Mouse (Mus musculus): ENCODE data around the gene Trpm4. TPM values are rescaled to one million over a fixed set of nuclear protein-coding genes. Genes with fewer than 3 reads are reported as not detected.

Trpm4 gene
- polyA plus RNA-seq (2014; fragmentation: Nextera tagmentation; extraction: Ambion mirVana): 2.3 and 3.9 TPM in 2 replicates

DNA sequence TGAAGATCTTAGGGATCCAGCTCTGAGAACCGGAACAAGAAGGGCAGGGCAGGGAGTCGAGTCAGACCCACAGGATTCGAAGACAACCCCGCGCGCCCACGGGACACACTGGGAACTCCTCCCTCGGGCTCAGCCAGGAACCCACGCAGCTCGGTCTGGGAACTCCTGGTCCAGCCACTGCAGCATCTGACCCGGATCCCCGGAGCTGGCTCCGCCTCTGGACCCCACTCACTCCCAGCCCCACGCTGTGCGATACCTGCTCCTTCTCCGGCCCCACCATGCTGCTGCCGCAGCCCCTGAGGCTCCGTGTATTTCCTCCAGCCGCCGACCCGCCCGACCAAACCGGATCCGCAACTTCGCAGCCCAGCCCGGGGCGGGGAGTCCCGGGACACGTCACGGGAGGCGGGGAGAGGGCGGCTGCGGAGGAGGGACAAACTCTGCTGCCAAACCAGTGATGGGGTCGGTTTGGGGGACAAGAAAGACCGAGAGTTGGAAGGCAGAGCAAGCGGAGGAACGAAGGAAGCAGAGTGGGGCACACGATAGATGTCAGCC, at the start of gene Trpm4:
Gene Trpm4 (minus strand): TSS at position 350 of the 552 bp plus-strand sequence.
- ATAC-seq (replicated peaks; ENCODE audit: low FRiP score): peak; percentile 48; the same call in 1 of the 2 replicates

DNA sequence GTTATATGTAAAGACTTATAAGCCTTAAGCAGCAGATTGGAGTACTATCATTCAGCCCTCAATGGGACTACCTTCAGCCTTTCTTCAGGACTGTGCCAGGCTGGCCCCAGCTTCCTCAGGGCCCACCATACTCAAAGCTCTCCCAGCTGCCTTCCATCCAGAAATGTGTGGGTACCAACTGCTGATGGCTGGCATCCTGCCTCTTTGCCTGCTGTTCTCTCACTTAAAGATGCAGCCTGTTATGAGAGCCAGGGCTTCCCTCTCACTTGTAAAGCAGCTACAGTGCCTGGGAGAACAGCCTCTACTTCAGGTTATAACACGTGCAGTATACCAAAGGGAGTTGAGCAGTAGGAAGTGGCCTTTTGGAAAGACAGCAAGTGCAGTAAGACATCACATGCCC, 42.5 kb upstream of the Trpm4 start:
- Histone ChIP-seq H3K4me1 (replicated peaks; ENCODE audit: control insufficient read depth, insufficient read depth, low read length) (peaks cover 4% of the 10 kb centered on the region), H3K27ac (ENCODE audit: low read depth, low read length) (no peak overlapping the region), H3K36me3 (ENCODE audit: control insufficient read depth, insufficient read depth, low read length) (peaks cover 64% of the 10 kb centered on the region), H3K4me2 (no peak overlapping the region), H3K4me3 (ENCODE audit: low read depth, low read length) (no peak overlapping the region; the same call in 1 of the 2 replicates), H3K27me3 (replicated peaks; ENCODE audit: control insufficient read depth, insufficient read depth, low read length) (no peaks in the 10 kb centered on the region), H3K9me3 (ENCODE audit: control insufficient read depth, low read length) (no peaks in the 10 kb centered on the region), H3K9ac (ENCODE audit: low read depth, low read length) (no peak overlapping the region)
- 95% methylated on average over 1 of the region's 1 CpGs for WGBS
- ATAC-seq (replicated peaks; ENCODE audit: low FRiP score) (no peak), DNase-seq (ENCODE audit: low spot score) (no peak)

More for the DNA sequence above, at the start of gene Trpm4:
- H3K4me2 ChIP-seq: peak within 1 kb of the TSS; percentile 97
- H3K27me3 ChIP-seq (replicated peaks; ENCODE audit: control insufficient read depth, insufficient read depth, low read length): peaks cover 28% of the 10 kb centered on the region
- peak; percentile 78 for DNase-seq (ENCODE audit: low spot score)
- H3K9me3 ChIP-seq (ENCODE audit: control insufficient read depth, low read length): no peaks in the 10 kb centered on the region
- H3K4me3 ChIP-seq (ENCODE audit: low read depth, low read length): peak within 1 kb of the TSS; percentile 61
- H3K36me3 ChIP-seq (ENCODE audit: control insufficient read depth, insufficient read depth, low read length): no peaks in the 10 kb centered on the region
- WGBS: under 1% methylated on average over 37 of the region's 38 CpGs
- peaks cover 22% of the 10 kb centered on the region for H3K4me1 ChIP-seq (replicated peaks; ENCODE audit: control insufficient read depth, insufficient read depth, low read length)
- no peak within 1 kb of the TSS for H3K27ac ChIP-seq (ENCODE audit: low read depth, low read length)
- H3K9ac ChIP-seq (ENCODE audit: low read depth, low read length): peak within 1 kb of the TSS; percentile 58

DNA sequence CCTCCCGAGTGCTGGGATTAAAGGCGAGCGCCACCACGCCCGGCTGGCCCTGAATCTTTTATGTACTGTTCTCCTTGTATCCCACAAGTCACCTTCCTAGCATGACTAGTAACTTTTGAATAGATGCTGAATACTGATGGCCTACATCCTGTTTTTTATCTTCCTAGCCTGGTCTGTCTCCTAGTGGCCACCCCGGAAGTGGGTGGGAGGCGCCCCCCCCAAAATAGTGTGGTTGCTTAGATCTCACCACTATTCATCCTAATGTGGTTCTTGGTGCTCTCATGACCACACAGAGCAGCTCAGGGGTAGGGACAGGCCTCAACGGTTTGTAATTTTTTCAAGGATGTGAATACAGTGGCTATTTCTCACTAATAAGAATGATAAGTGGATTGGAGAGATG, 41.0 kb upstream of the Trpm4 start:
- no peaks in the 10 kb centered on the region for H3K9me3 ChIP-seq (ENCODE audit: control insufficient read depth, low read length)
- H3K27ac ChIP-seq (ENCODE audit: low read depth, low read length): no peak overlapping the region
- ATAC-seq (replicated peaks; ENCODE audit: low FRiP score): no peak
- 87% methylated on average over 8 of the region's 8 CpGs for WGBS
- H3K36me3 ChIP-seq (ENCODE audit: control insufficient read depth, insufficient read depth, low read length): peaks cover 50% of the 10 kb centered on the region
- H3K27me3 ChIP-seq (replicated peaks; ENCODE audit: control insufficient read depth, insufficient read depth, low read length): peaks cover 7% of the 10 kb centered on the region
- no peak overlapping the region for H3K4me2 ChIP-seq
- no peak overlapping the region for H3K9ac ChIP-seq (ENCODE audit: low read depth, low read length)
- no peak overlapping the region for H3K4me3 ChIP-seq (ENCODE audit: low read depth, low read length)
- DNase-seq (ENCODE audit: low spot score): no peak
- peaks cover 12% of the 10 kb centered on the region for H3K4me1 ChIP-seq (replicated peaks; ENCODE audit: control insufficient read depth, insufficient read depth, low read length)

DNA sequence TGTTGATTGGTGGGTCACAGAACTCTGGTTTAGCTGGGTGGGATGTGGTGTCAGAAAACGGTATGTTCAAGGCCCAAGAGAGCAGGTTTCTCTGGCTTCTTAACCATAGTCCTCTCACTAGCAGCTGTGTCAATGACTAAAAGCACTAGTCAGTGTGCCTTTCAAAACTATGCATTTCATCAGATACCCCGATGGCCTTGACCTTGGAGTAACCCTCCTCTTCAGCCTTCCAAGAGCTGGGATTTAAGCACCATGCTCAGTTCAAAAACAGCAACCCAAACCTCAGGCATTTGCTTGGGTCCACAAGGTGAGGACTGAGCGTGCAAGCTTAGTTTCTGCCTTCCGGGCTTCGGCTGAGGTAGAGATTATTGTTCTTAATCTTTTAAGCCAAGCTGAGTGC, 38.8 kb upstream of the Trpm4 start:
- H3K4me2 ChIP-seq: no peak overlapping the region
- H3K4me1 ChIP-seq (replicated peaks; ENCODE audit: control insufficient read depth, insufficient read depth, low read length): peaks cover 20% of the 10 kb centered on the region
- DNase-seq (ENCODE audit: low spot score): no peak
- H3K27ac ChIP-seq (ENCODE audit: low read depth, low read length): no peak overlapping the region; the same call in 1 of the 2 replicates
- H3K36me3 ChIP-seq (ENCODE audit: control insufficient read depth, insufficient read depth, low read length): peaks cover 32% of the 10 kb centered on the region
- 83% methylated on average over 5 of the region's 5 CpGs for WGBS
- no peak for ATAC-seq (replicated peaks; ENCODE audit: low FRiP score)
- H3K27me3 ChIP-seq (replicated peaks; ENCODE audit: control insufficient read depth, insufficient read depth, low read length): peaks cover 27% of the 10 kb centered on the region
- H3K4me3 ChIP-seq (ENCODE audit: low read depth, low read length): no peak overlapping the region
- no peak overlapping the region for H3K9ac ChIP-seq (ENCODE audit: low read depth, low read length)
- H3K9me3 ChIP-seq (ENCODE audit: control insufficient read depth, low read length): no peaks in the 10 kb centered on the region

DNA sequence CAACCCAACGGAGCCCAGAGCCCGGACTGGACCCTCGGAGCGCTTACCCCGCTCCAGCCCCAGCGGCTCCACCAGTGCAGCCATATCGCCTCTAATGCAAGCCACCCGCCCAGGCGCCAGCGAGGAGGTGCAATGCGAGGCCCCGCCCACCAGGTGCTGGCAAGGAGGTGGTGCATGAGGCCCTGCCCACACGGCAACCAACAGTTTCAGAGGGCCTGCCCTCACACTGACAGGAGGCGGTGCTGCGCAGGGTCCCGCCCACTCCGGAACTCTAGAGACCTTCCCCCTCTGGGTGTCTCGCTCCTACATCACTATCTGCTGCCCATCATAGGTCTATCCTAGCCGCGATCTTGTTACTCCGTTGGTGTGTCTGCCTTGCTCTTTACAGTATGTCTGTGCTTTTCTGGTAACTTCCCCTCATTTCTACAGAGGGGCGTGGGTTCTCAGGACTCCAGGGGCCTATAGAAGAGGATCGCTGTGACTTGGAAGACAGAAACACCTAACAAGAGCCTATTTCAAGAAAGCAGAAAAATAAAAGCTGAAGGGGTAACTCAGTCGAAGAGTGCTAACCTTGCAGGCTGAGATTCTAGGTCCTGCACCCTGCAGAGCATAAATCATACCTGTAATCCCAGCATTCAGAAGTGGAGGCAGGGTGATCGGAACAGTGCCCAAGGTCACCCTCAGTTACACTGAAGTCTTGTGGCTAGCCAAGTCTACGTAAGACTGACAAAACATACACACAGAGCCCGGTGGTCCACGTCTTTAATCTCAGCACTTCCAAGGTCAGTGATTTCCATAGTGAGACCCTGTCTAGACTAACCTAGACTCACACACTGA, 37.1 kb upstream of the Trpm4 start, which contains the start of gene Lin7b:
Gene Lin7b (minus strand): TSS at position 109 of the 837 bp plus-strand sequence.
- peaks cover 36% of the 10 kb centered on the region for H3K27me3 ChIP-seq (replicated peaks; ENCODE audit: control insufficient read depth, insufficient read depth, low read length)
- peak within 1 kb of the TSS; percentile 64 for H3K4me3 ChIP-seq (ENCODE audit: low read depth, low read length)
- H3K4me2 ChIP-seq: peak within 1 kb of the TSS; percentile 98
- no peaks in the 10 kb centered on the region for H3K9me3 ChIP-seq (ENCODE audit: control insufficient read depth, low read length)
- peak; percentile 80 for ATAC-seq (replicated peaks; ENCODE audit: low FRiP score)
- 10% methylated on average over 28 of the region's 28 CpGs for WGBS
- H3K9ac ChIP-seq (ENCODE audit: low read depth, low read length): peak within 1 kb of the TSS; percentile 53
- H3K27ac ChIP-seq (ENCODE audit: low read depth, low read length): no peak within 1 kb of the TSS
- peaks cover 15% of the 10 kb centered on the region; the same call in 1 of the 2 replicates for H3K36me3 ChIP-seq (ENCODE audit: control insufficient read depth, insufficient read depth, low read length)
- DNase-seq (ENCODE audit: low spot score): peak; percentile 88
- H3K4me1 ChIP-seq (replicated peaks; ENCODE audit: control insufficient read depth, insufficient read depth, low read length): peaks cover 22% of the 10 kb centered on the region

DNA sequence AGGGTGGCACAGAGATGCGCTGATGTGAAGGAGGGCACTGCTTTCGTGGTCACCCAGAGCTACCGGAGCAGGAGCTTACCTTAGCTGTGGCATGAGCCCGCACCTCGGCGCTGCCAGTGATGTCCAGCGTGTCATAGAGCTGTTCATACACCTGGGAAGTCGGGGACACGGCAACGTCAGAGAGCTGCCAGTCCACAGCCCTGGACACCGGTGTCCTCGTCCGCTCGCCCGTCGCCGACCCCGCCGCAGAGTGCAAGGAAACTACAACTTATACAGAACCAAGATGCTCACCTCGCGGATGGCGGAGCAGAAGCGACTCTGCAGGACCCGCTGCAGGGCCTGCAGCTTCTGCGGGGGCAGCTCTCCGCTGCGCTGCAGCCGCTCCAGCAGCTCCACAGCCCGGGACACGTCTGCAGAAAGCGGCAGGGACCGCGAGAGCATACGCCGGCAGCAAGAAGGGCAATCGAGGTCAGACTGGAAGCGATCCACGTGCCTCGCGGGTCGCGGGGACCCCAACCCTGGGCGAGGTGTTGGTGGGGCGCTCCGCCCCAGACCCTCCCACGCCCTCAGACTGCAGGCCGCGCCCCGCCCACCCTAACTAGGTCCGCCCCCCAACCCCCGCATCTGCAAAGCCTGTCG, 36.4 kb upstream of the Trpm4 start:
- H3K4me2 ChIP-seq: peak overlapping the region; percentile 98
- H3K9me3 ChIP-seq (ENCODE audit: control insufficient read depth, low read length): no peaks in the 10 kb centered on the region
- DNase-seq (ENCODE audit: low spot score) (no peak), ATAC-seq (replicated peaks; ENCODE audit: low FRiP score) (no peak)
- no peak overlapping the region for H3K27ac ChIP-seq (ENCODE audit: low read depth, low read length)
- peak overlapping the region; percentile 64 for H3K4me3 ChIP-seq (ENCODE audit: low read depth, low read length)
- peaks cover 44% of the 10 kb centered on the region for H3K27me3 ChIP-seq (replicated peaks; ENCODE audit: control insufficient read depth, insufficient read depth, low read length)
- H3K9ac ChIP-seq (ENCODE audit: low read depth, low read length): peak overlapping the region; percentile 53
- peaks cover 22% of the 10 kb centered on the region for H3K4me1 ChIP-seq (replicated peaks; ENCODE audit: control insufficient read depth, insufficient read depth, low read length)
- H3K36me3 ChIP-seq (ENCODE audit: control insufficient read depth, insufficient read depth, low read length): peaks cover 12% of the 10 kb centered on the region; the same call in 1 of the 2 replicates
- WGBS: 10% methylated on average over 46 of the region's 52 CpGs

DNA sequence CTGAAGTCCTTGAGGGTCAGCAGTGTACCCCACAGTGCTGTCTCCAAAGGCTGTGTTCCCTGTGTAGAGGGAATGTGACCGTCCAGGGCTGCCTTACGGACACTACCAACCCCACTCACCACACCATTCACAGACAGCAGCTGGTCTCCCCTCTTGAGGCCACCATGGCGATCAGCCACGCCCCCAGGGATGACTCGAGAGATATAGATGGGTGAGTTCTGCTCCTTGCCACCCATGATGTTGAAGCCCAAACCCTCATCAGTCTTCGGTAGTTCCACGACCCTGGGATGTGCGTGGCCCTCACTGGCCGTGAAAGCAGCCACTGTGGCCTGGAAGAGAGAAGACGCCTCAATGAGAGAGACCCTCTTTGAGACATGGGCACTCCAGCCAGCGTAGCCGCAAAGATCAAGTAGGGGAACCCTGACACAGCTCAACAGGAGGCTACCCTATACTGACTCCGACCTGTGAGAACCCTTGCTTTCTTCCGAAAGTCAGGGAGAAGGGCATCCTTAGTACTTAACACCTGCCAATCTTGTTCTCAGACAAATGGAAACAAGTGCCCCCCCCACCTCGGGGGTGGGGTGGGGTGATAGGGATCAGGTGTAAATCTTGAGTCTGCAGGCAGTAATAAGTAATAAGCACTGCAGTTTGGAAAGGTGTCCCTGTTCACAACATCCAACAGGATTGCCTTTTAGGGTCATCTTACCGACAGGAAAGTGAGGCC, 35.6 kb upstream of the Trpm4 start:
- peaks cover 50% of the 10 kb centered on the region for H3K27me3 ChIP-seq (replicated peaks; ENCODE audit: control insufficient read depth, insufficient read depth, low read length)
- 66% methylated on average over 16 of the region's 16 CpGs for WGBS

GRCm38 (mm10) chr7:45368178-45368577, 34.6 kb upstream of the Trpm4 start:
- DNase-seq (ENCODE audit: low spot score): no peak
- Histone ChIP-seq H3K27me3 (replicated peaks; ENCODE audit: control insufficient read depth, insufficient read depth, low read length) (peaks cover 60% of the 10 kb centered on the region), H3K4me1 (replicated peaks; ENCODE audit: control insufficient read depth, insufficient read depth, low read length) (peaks cover 22% of the 10 kb centered on the region), H3K4me3 (ENCODE audit: low read depth, low read length) (peak overlapping the region; percentile 58; the same call in 1 of the 2 replicates), H3K27ac (ENCODE audit: low read depth, low read length) (no peak overlapping the region), H3K4me2 (peak overlapping the region; percentile 94), H3K36me3 (ENCODE audit: control insufficient read depth, insufficient read depth, low read length) (peaks cover 8% of the 10 kb centered on the region; the same call in 1 of the 2 replicates), H3K9me3 (ENCODE audit: control insufficient read depth, low read length) (no peaks in the 10 kb centered on the region), H3K9ac (ENCODE audit: low read depth, low read length) (no peak overlapping the region)
- 77% methylated on average over 15 of the region's 15 CpGs for WGBS
- no peak for ATAC-seq (replicated peaks; ENCODE audit: low FRiP score)

More for the DNA sequence above, 35.6 kb upstream of the Trpm4 start:
- H3K9ac ChIP-seq (ENCODE audit: low read depth, low read length): no peak overlapping the region
- H3K36me3 ChIP-seq (ENCODE audit: control insufficient read depth, insufficient read depth, low read length): peaks cover 12% of the 10 kb centered on the region; the same call in 1 of the 2 replicates
- peaks cover 22% of the 10 kb centered on the region for H3K4me1 ChIP-seq (replicated peaks; ENCODE audit: control insufficient read depth, insufficient read depth, low read length)
- no peak overlapping the region for H3K27ac ChIP-seq (ENCODE audit: low read depth, low read length)
- H3K4me2 ChIP-seq: no peak overlapping the region
- DNase-seq (ENCODE audit: low spot score) (no peak), ATAC-seq (replicated peaks; ENCODE audit: low FRiP score) (no peak)
- H3K4me3 ChIP-seq (ENCODE audit: low read depth, low read length): no peak overlapping the region
- no peaks in the 10 kb centered on the region for H3K9me3 ChIP-seq (ENCODE audit: control insufficient read depth, low read length)

Measured in liver, embryonic 11.5 days (tissue).